Mouse (Mus musculus) adrenal gland, postnatal 4 days (tissue): ENCODE measurements around the gene Spred1. TPM values are rescaled to one million over a fixed set of nuclear protein-coding genes. Genes with fewer than 3 reads are reported as not detected.

Experiments
- microRNA-seq: library from miRNA; unstranded; fragments of <30 nt; microRNA quantifications from one replicate; pipeline ENCODE4 v1.2.0, GENCODE M21; 2021
- total RNA-seq, 2 experiments: library from RNA; stranded (reverse); gene quantifications; 2 replicates each; pipeline ENCODE4 v1.2.3; 2021

The Spred1 gene
- total RNA-seq, 2 experiments from 2014 or later = 92.8 to 98.8 TPM

Small RNA genes lying within 50 kb of the gene (microRNA-seq; reads per million reads assigned to microRNA genes)
- gene Mir674 = 4,186 reads per million, percentile 89 among the genes with 10 or more reads in this experiment

Other genes starting within 250 kb of the Spred1 start
- not detected for gene Tmco5, start 242.7 kb upstream of the Spred1 start, total RNA-seq
- 10 to 100 TPM; 43.9 to 48.5 TPM for gene Fam98b, start 128.4 kb downstream of the Spred1 start, total RNA-seq
- 1 to 10 TPM; 1.4 to 1.7 TPM for gene Rasgrp1, start 221.6 kb downstream of the Spred1 start, total RNA-seq